Mouse (Mus musculus) intestine, embryonic 16.5 days (tissue): ENCODE results near the gene A4galt. TPM values are rescaled to one million over a fixed set of nuclear protein-coding genes. Genes with fewer than 3 reads are reported as not detected.

ENCODE experiments used
- ATAC-seq: fragments of 200-750 bp; cut with Nextera tagmentation; 2 replicates; pipeline ENCODE4 v1.8.0; 2017; ENCODE audit warnings: moderate TSS enrichment, moderate library complexity
- H3K27ac ChIP-seq: fragments of 300-500 bp; sonication (generic); 2 replicates; pipeline ENCODE4 v1.5.1; 2014; ENCODE audit warnings: mild to moderate bottlenecking, low read length
- H3K27me3 ChIP-seq: fragments of 300-500 bp; sonication (generic); replicated peaks from 2 replicates; pipeline ENCODE4 v1.6.1; 2014; ENCODE audit warnings: low read length, control low read depth, mixed read lengths; ENCODE audit not compliant: control insufficient read depth, insufficient read depth
- H3K36me3 ChIP-seq: fragments of 300-500 bp; sonication (generic); 2 replicates; pipeline ENCODE4 v1.6.1; 2014; ENCODE audit warnings: low read length, control low read depth; ENCODE audit not compliant: control insufficient read depth, insufficient read depth
- H3K4me1 ChIP-seq: fragments of 300-500 bp; sonication (generic); 2 replicates; pipeline ENCODE4 v1.6.1; 2014; ENCODE audit warnings: low read length, control low read depth, mixed read lengths; ENCODE audit not compliant: control insufficient read depth, insufficient read depth
- H3K4me2 ChIP-seq: fragments of 300-500 bp; sonication (generic); 2 replicates; pipeline ENCODE4 v1.6.1; 2014; ENCODE audit warnings: low read depth, low read length, control low read depth
- H3K4me3 ChIP-seq: fragments of 300-500 bp; sonication (generic); 2 replicates; pipeline ENCODE4 v1.5.1; 2014; ENCODE audit warnings: mild to moderate bottlenecking, low read length
- H3K9ac ChIP-seq: fragments of 300-500 bp; sonication (generic); 2 replicates; pipeline ENCODE4 v1.6.1; 2014; ENCODE audit warnings: low read depth, low read length
- H3K9me3 ChIP-seq: fragments of 300-500 bp; sonication (generic); 2 replicates; pipeline ENCODE4 v1.6.1; 2016; ENCODE audit warnings: low read length, control low read depth; ENCODE audit not compliant: control insufficient read depth
- WGBS: fragments of 180-500 bp; shearing (Covaris S2); extraction: QIAGEN DNeasy Blood & Tissue Kit; methylation state at CpG from one replicate; pipeline ENCODE4 v1.1.7; 2014; 5-methylcytosine and 5-hydroxymethylcytosine counted together
- polyA plus RNA-seq: library from polyadenylated mRNA; unstranded; fragments of >200 nt; fragmentation: Nextera tagmentation; extraction: Ambion mirVana; gene quantifications from 2 replicates; pipeline ENCODE4 v1.2.1, GENCODE M21; 2015

The A4galt gene
- polyA plus RNA-seq, 1 experiment from 2014 or later: 3.9 TPM

GRCm38 (mm10) chr15:83241497-83241896 is 10.1 kb downstream of the A4galt start:
- Histone ChIP-seq H3K9ac (no peak overlapping the region), H3K36me3 (no peaks in the 10 kb centered on the region), H3K4me2 (no peak overlapping the region), H3K27me3 (no peaks in the 10 kb centered on the region), H3K27ac (no peak overlapping the region), H3K4me1 (peaks cover 7% of the 10 kb centered on the region; the same call in 1 of the 2 replicates), H3K4me3 (no peak overlapping the region), H3K9me3 (no peaks in the 10 kb centered on the region)
- WGBS: 82% methylated on average over 3 of the region's 3 CpGs
- no peak for ATAC-seq

GRCm38 (mm10) chr15:83237460-83238243 is 13.9 kb downstream of the A4galt start:
- Histone ChIP-seq H3K4me2 (no peak overlapping the region), H3K9me3 (no peaks in the 10 kb centered on the region), H3K27me3 (no peaks in the 10 kb centered on the region), H3K9ac (peak overlapping the region; percentile 14; the same call in 1 of the 2 replicates), H3K27ac (no peak overlapping the region), H3K4me1 (peaks cover 8% of the 10 kb centered on the region; the same call in 1 of the 2 replicates), H3K36me3 (no peaks in the 10 kb centered on the region), H3K4me3 (no peak overlapping the region)
- WGBS: 64% methylated on average over 15 of the region's 15 CpGs
- ATAC-seq: 0 out of 2 replicates have a peak, but pooled peaks have one; percentile 19

- 0% methylated on average over 1 of the region's 1 CpGs for WGBS
- H3K4me3 ChIP-seq: no peak overlapping the region
- H3K4me1 ChIP-seq: peaks cover 8% of the 10 kb centered on the region; the same call in 1 of the 2 replicates
- H3K36me3 ChIP-seq: no peaks in the 10 kb centered on the region
- no peaks in the 10 kb centered on the region for H3K27me3 ChIP-seq
- no peaks in the 10 kb centered on the region for H3K9me3 ChIP-seq
- peak; percentile 88 for ATAC-seq
- H3K4me2 ChIP-seq: no peak overlapping the region
- no peak overlapping the region for H3K27ac ChIP-seq
- H3K9ac ChIP-seq: no peak overlapping the region
Measured at GRCm38 (mm10) chr15:83236824-83237223, 14.8 kb downstream of the A4galt start.

- no peak overlapping the region for H3K27ac ChIP-seq
- no peaks in the 10 kb centered on the region for H3K36me3 ChIP-seq
- H3K27me3 ChIP-seq: no peaks in the 10 kb centered on the region
- peaks cover 8% of the 10 kb centered on the region; the same call in 1 of the 2 replicates for H3K4me1 ChIP-seq
- H3K9me3 ChIP-seq: no peaks in the 10 kb centered on the region
- no peak overlapping the region for H3K4me3 ChIP-seq
- H3K4me2 ChIP-seq: no peak overlapping the region
- ATAC-seq: no peak
- no peak overlapping the region for H3K9ac ChIP-seq
- WGBS: 73% methylated on average over 4 of the region's 4 CpGs
Measured at GRCm38 (mm10) chr15:83233219-83233992, 18.2 kb downstream of the A4galt start.

- 91% methylated on average over 10 of the region's 10 CpGs for WGBS
- no peak for ATAC-seq
- no peak overlapping the region for H3K27ac ChIP-seq
- H3K9ac ChIP-seq: no peak overlapping the region
- H3K36me3 ChIP-seq: no peaks in the 10 kb centered on the region
- H3K9me3 ChIP-seq: no peaks in the 10 kb centered on the region
- H3K4me3 ChIP-seq: no peak overlapping the region
- no peaks in the 10 kb centered on the region for H3K27me3 ChIP-seq
- peaks cover 26% of the 10 kb centered on the region for H3K4me1 ChIP-seq
- no peak overlapping the region for H3K4me2 ChIP-seq
Measured at GRCm38 (mm10) chr15:83227559-83227958, 24.0 kb downstream of the A4galt start.

- H3K27me3 ChIP-seq: no peaks in the 10 kb centered on the region
- no peak overlapping the region for H3K9ac ChIP-seq
- no peaks in the 10 kb centered on the region for H3K9me3 ChIP-seq
- ATAC-seq: no peak
- no peak overlapping the region for H3K4me2 ChIP-seq
- no peak overlapping the region for H3K4me3 ChIP-seq
- H3K27ac ChIP-seq: no peak overlapping the region
- peaks cover 26% of the 10 kb centered on the region for H3K4me1 ChIP-seq
- 89% methylated on average over 5 of the region's 5 CpGs for WGBS
- no peaks in the 10 kb centered on the region for H3K36me3 ChIP-seq
Measured at GRCm38 (mm10) chr15:83226871-83227270, 24.7 kb downstream of the A4galt start.

- no peak for ATAC-seq
- no peaks in the 10 kb centered on the region for H3K36me3 ChIP-seq
- H3K9ac ChIP-seq: no peak overlapping the region
- no peaks in the 10 kb centered on the region for H3K27me3 ChIP-seq
- no peaks in the 10 kb centered on the region for H3K9me3 ChIP-seq
- H3K27ac ChIP-seq: peak overlapping the region; percentile 29; the same call in 1 of the 2 replicates
- H3K4me2 ChIP-seq: no peak overlapping the region
- no peak overlapping the region for H3K4me3 ChIP-seq
- 75% methylated on average over 9 of the region's 9 CpGs for WGBS
- H3K4me1 ChIP-seq: peaks cover 26% of the 10 kb centered on the region
Measured at GRCm38 (mm10) chr15:83226066-83226834, 25.3 kb downstream of the A4galt start.

- H3K27ac ChIP-seq: peak overlapping the region; percentile 91
- no peaks in the 10 kb centered on the region for H3K27me3 ChIP-seq
- H3K4me1 ChIP-seq: peaks cover 26% of the 10 kb centered on the region
- H3K9ac ChIP-seq: no peak overlapping the region
- H3K4me3 ChIP-seq: no peak overlapping the region
- WGBS: 43% methylated on average over 9 of the region's 9 CpGs
- no peaks in the 10 kb centered on the region for H3K9me3 ChIP-seq
- H3K4me2 ChIP-seq: peak overlapping the region; percentile 34; the same call in 1 of the 2 replicates
- H3K36me3 ChIP-seq: no peaks in the 10 kb centered on the region
- peak; percentile 12; the same call in 1 of the 2 replicates for ATAC-seq
Measured at GRCm38 (mm10) chr15:83224136-83224766, 27.3 kb downstream of the A4galt start.
